Mouse (Mus musculus): Measurements from ENCODE around the gene Mrps12.

DNA sequence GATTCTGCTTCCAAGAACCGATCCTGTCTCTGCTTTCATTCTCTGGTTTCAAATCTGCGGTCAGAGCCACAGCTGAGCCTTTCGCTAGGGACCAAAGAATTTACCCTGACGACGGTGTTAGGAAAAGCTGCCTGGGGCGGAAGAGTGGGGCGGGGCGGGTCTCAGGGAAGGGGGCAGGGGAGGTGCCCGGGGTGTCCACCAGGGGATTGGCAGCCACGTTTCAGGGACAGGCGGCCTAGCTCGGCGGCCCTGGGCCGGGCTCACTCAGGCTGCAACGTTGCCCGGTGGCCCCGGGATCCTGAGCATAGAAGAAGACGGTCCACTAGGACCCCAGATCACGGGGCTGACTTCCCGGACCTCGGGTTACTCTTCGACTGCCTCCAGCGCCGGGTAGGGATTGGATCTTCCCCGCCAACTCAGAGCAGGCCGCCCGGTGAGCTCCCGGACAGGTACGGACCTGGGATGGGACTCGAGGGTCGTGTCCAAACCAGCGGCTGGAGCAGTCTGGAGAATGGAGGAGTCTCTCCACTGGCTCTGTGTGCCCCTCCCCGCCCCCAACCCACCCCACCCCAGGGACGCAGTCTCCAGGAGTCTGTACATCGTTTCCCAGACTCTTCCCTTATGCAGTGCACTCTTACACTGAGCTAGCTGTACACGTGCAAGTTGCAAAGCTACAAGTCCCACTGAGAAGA, 24.9 kb downstream of the Mrps12 start, which contains the start of gene Fbxo17:
- TF ChIP-seq CTCF (IDR thresholded peaks at IDR 0.05; ENCODE audit: borderline replicate concordance, insufficient read depth, low read depth, low read length) (no peak), POLR2A (IDR thresholded peaks at IDR 0.05; ENCODE audit: borderline replicate concordance, insufficient read depth, low read length) (no peak)
